Mouse (Mus musculus): ENCODE results near the gene Zfp382.
"Not testable (repeated sequence)": the region's sequence is repeated elsewhere in the genome, so short reads cannot be mapped to it uniquely, and the experiment has no call there.

The Zfp382 gene

DNA sequence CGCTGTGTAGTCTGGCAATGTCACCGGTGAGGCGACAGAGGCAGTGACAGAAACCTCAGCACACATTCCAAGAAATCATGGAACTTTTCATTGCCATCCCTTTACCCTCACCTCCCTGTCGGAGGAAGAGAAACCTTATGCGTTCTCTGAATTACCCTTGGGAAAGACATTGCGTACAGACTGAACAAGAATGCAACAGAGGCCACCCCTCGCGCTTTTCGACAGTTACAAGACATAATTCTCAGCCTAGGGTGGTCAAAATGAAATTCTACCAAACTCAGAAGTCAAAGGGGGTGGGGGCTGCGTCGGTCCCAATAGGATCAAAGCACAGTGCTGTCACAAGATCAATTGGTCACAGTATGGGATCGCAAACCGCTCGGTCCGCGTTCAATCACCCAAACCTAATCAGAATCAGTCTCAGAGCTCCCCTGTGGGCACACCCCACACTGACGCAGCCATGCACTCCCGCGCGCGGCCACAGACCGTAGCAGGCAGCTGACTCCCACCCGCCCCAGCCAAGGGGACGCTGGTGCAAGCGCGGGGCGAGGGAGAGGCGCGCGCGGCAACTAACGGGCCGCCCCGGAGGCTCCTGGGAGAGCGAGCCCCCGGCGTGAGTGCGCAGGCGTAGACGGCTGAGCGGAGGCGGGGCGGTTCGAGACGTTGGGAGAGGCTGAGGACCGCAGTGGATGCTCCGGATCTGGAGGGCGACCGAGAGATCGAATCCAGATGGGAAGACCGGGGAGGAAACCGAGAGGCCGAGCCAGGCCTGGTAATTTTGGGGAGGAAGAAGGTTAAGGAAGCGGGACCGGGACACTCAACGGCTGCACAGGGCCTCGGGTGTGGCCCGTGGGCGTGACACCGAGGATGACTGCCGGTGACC, at the start of gene Zfp382:
Zfp382 (plus strand) TSS at position 635 of the 880 bp plus-strand sequence.
- peak; percentile 92 to 93 for DNase-seq

DNA sequence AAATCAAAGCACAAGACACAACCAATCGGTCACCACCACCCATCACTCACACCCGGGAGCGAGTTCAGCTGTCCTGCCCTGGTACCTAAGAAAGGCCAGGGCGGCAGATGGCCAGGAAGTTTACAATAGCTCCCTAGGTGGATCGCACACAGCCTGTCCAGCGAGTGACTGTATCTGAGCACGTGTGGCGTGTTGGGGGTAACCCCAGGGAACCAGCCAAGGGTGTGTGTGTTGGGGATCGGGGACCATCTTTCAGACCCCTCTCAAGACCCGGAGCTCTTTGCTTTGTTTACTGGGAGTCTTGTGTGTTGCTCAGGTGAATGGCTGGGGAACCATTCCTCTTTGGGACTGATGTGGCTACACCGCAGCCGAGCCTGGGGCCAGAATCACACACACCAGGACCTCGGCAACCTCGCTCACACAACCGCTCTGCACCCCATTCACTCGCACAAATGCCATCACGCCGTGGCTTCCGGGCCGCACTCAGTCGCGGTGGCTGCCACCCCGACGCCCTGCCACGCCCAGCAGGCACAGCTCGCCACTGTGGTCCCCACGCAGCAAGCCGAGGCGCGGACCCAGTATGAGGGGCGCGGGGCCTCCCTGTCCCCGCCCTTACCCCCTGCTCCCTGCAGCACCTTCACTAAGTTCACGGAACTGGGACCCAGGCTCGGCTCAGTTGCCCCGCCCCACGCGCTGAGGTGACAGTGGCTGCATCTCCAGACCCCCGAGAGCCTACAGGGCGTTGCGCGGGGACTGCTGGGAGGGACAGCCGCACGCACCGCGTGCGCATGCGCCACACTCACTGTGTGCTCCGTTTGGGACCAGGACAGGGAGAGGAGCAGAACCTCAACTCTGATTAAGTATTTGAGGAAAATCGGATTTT, 49.4 kb upstream of the Zfp382 start, which contains the start of gene Zfp82:
Zfp82 (minus strand) TSS at position 755 of the 883 bp plus-strand sequence.
- peak; percentile 84 to 88 for DNase-seq

DNA sequence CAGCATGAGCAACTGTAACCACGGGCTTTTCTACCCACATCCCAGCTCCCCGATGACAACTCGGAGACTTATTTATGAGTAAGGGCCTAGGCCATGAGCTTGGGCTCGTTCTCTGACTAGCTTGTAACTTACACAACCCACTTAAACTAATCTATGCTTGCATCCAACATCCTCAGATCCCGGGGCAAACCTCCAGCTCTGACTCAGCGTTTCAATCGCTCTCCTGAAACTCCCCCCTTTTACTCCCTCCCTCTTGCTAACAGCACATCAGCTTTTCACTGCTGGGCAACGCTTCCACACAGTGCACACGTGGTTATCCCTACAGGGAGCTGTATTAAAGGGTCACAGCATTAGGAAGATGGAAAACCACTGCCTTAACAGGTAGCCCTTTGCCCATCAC, 35.2 kb upstream of the Zfp382 start:
- DNase-seq = no peak

DNA sequence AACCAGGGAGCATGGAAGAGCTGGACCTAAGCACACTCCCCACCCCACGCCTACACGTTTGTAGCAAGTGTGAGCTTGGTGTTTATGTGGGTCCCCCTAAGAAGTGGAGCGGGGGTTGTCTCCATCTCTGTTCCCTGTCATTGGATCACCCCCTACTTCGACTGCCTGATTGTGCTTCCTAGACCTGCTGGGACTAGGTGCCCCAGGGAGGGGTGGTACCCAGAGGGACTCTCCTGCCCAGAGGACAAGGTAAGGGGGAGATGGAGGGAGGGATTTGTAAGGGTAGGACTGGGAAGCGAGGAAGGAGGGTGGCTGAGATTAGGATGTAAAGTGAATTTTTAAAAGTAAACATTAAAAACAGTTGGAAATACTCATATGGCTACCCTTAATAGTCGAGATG, 32.3 kb upstream of the Zfp382 start:
- DNase-seq = no peak

- peak; percentile 97 to 98 for DNase-seq
Observed at GRCm38 (mm10) chr7:30090092-30090969, 31.4 kb upstream of the Zfp382 start, which contains the start of the genes Gm26920 and Zfp566. TSS of gene Gm26920 (minus strand) at chr7:30090410. TSS of gene Zfp566 (minus strand) at chr7:30090527.

DNA sequence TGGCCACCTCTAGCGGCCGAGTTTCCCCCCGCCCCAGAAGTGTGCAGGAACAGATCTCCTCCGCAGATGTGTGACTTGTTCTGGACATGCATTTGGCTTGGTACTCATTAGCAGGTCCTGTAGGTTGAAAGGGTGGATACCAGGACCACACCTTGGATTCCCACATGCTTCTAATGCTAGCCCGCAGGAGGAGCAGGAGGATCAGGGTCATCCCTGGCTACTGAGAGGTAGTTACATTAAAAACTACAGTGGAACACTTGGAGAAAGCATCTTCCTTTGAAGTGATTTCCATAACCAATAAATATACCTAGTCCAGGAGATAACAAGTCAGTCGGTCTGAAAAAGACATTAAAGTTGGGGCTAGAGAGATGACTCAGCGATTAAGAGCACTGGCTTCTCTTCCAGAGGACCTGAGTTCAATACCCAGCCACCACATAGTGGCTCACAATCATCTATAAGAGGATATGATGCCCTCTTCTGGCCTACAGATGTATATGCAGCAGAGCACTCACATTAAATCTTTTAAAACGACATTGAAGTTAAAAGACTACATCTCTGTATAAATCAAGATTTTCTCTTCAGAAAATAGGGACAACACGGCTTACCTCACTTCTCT, 30.7 kb upstream of the Zfp382 start:
- peak in 1 of 2 experiments; percentile 19 for DNase-seq

GRCm38 (mm10) chr7:30092666-30093065, 29.1 kb upstream of the Zfp382 start:
- no peak for DNase-seq

DNA sequence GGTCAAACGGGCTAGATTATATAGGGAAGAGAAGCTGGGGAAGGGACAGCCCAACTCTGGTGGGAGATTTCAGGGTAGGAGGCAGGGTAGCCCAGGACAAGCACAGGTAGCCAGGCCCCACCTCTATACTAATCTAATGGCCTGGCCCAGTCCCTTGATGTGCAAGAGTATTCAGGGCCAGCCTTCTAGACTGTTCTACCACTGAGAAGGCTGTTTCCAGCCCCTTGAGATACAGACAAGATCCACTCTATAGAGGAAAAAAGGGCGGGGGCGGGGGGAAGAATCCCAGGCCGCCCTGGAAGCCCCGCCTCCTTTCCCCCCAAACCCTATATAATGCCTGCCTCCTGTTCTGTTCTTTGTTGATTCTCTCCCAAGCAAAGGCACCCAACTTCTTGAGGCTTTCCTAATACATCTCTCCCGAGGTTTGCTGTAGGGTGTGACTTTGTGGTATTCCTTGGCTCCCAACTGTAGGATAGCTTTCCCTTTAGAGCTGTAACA, 27.8 kb upstream of the Zfp382 start:
- no peak for DNase-seq

DNA sequence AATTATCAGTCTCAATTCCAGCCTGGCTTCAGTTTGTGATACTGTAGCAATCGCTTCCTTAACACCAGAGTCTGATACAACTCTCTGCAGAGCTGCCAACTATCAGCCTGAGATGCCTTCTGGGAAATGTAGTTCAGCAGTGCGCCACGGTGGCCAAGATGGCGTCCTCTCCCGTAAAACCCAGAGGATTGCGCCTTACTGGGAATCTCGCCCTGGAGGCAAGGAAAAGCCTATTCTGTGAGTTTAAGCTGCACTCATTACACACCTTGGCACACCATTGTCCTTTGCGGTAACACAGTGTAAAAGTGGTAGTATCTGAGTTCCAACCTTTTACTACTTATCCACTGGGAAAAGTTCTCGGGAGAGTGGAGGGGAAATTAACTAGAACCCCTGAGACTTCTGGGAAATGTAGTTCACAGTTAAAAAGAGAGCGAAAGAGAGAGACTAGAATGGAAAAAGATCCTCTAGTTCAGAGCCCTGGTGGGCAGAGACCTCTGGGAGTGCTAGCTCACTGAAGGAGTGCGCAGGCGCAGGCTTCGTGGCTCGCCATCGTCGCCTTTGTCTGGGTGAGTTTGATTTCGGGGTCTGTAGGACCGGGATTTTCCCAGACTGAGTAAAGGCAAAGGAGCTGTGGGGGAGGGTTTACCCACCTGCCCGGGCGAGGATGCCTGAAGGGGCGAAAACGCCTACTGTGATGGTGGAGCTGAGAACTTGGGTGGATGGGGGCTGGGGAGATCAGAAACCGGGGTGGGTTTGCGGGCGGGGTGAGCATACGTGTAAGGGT, 26.9 kb upstream of the Zfp382 start, which contains the start of gene Zfp260:
Zfp260 (plus strand) TSS at position 132 of the 784 bp plus-strand sequence.
- peak; percentile 91 to 92 for DNase-seq

- DNase-seq = no peak
Observed at GRCm38 (mm10) chr7:30095551-30096125, 26.1 kb upstream of the Zfp382 start.

GRCm38 (mm10) chr7:30099297-30099696, 22.4 kb upstream of the Zfp382 start:
- DNase-seq = peak; percentile 11 to 29

GRCm38 (mm10) chr7:30116076-30116475, 5.7 kb upstream of the Zfp382 start:
- DNase-seq = no peak

DNA sequence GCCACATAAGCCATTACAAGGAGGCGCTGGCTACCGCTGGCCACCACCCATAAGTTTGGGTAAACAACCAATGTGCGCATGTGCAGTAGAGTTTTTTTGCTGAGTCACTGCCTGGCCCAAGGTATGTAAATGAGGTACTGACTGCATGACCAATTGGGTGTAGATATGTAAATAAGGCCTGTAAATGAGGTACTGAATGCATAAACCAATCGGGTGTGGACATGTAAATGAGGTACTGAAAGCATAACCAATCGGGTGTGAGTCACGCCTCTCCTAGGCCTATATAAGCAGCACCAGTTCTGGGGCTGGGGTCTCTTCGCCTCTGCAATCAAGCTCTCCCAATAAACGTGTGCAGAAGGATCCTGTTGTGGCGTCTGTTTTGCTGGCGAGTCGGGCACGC, 3.8 kb upstream of the Zfp382 start:
- DNase-seq = not testable (repeated sequence)

DNA sequence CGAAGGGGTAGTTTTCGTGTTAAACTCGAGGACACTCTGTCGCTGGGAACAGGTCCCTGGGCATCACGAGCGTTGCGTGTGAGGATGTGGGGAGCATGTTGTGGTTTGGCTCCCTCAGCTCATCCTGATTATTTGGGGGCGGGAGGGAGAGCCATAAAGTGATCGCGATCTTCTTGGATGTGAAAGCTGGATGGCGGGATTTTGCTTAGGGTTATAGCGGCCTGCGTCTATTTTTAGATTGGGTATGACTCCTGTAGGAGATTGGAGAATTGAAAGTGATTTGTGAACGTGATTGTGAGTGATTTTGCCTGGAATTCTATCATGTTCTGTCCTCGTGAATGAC, 417 bp downstream of the Zfp382 start:
- no peak for DNase-seq

GRCm38 (mm10) chr7:30129900-30130299, 8.2 kb downstream of the Zfp382 start:
- DNase-seq = no peak

DNA sequence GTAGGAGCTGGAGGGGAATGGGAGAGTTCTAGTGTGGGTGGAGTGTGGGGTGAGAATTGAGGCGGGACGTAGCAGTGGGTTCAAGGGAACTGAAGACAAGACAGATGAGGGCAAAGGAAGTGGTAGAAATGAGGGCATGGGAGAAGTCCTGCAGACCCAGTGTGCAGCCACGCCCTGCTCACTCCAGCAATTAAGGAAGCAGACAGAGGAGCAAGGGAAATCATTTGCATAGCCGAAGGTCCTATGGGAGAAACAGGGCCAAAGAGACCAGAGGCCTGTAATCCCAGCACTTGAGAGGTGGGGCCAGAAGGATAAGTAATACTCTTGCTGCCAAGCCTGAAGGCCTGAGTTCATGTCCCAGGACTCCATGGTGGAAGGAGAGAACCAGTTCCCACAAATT, 10.7 kb downstream of the Zfp382 start:
- DNase-seq = no peak

DNA sequence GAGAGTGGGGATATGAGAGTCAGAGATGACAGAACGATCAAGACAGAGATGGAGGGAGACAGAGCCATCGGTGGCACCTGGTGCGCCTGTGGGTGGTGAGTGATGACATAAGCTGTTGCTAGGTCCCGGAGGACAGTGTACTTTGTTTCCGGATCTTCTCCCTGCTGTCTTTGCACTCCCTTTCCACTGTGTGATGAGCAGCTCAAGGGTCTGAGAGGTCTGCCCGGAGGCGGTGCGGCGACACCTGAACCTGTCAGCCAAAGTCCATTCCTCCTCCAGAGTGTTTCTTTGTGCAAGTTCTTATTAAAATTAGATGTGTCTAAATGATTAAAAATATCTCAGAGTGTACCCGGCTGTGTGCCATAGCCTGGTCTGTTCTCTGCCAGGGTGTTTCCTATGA, 15.1 kb downstream of the Zfp382 start:
- DNase-seq = no peak

GRCm38 (mm10) chr7:30143170-30143554, 21.4 kb downstream of the Zfp382 start:
- no peak for DNase-seq

GRCm38 (mm10) chr7:30143555-30144209, 21.9 kb downstream of the Zfp382 start:
- peak; percentile 76 to 89 for DNase-seq

DNA sequence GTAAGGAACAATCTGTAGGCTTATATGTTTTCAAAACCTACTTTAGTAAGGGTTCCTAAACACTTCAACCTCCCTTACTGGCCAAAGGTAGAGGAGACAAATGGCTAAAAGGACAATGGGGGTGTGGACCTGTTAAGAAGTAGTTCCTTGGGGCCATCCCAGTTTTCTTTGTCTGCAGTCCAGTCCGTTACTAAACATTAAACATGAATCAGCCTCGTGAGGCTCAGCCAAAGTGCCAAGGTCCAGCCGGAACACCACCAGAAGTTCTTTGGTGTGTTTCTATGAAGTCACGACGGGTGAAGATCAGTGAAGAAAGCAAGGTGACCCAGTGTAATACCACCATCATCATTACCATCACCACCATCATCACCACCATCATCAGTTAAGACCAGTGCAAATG, 25.3 kb downstream of the Zfp382 start:
- no peak for DNase-seq

Data from lung, postnatal 4 days (tissue).